Mouse (Mus musculus) urinary bladder, postnatal 25 days (tissue): ENCODE data around the gene Synm.

Experiments used
- DNase-seq: peaks from one replicate; pipeline ENCODE4 v3.0.0; 2022; ENCODE audit warnings: low spot score

The Synm gene

DNA sequence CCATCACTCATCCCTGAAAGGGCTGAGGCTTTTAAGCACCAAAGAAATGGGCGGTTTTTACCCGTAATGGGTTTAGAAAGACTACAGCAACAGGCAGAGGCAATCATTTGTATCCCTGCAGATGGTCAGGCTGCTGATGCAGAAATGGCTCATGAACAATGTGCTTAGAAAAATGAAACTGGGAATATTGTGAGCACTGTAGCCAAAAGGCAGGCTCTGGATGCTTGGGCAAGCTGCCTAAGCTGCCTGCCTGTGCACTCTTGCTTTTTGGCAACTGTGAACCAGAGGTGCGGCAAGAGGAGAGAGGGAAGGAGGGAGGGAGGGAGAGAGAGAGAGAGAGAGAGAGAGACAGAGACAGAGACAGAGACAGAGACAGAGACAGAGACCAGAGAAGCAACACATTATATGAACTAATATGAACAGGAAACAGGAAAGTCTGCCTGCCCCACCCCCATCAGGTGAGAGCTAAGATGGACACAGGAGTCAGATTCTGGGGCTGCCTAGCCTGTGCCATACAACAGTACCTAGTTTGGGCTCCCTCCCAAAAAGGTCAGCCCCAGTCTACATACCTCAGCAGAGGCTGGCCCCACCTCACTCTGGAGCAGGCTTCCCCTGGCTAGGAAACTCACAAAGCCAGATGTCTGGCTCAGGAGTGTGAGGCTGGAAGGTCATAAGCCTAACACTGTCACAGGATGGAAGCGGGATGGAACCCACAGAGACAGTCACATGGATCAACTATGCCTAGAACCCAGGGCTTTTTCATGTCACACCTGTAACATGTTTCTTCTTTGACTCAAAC lies 9.9 kb downstream of the Synm start:
- DNase-seq, result no peak

GRCm38 (mm10) chr7:67747731-67748305 lies 11.7 kb downstream of the Synm start:
- DNase-seq, result no peak

DNA sequence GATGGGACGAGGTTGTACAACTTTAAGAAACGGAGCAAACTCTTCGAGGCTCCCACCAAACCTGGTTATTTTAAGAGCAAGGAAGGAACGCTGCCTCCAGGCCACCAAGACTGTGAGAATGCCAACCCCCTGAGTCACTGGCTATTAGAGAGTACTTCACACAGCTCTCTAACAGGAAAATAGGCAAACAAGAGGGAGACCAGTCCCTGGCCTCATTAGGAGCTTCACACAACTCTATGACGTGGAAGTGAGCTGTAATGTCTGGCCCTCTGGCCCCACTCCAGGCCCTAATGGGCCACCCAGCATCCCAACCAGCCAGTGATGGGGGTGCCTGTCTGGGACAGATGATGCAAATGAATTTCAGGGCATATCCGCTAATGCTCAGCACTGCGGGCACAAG lies 17.8 kb downstream of the Synm start:
- DNase-seq, result peak; percentile 24

DNA sequence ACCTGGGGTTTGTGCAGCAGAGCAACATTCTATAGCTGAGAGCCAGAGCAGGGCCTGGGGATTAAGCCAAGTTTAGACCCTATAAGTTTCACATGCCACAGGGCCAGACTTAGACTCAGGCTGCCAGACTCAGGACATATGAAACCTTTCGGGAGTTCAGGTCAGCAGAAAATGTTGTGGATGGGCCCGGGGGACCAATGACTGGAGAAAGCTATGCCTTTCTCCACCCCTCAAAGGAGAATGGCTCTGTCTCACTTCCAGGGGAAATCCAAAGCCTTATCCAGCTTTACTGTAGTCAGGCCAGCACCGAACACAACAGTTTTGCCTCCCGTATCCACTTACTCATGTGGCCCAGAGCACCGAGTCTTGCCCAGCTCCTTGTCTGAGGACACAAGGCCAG lies 18.7 kb downstream of the Synm start:
- no peak for DNase-seq

DNA sequence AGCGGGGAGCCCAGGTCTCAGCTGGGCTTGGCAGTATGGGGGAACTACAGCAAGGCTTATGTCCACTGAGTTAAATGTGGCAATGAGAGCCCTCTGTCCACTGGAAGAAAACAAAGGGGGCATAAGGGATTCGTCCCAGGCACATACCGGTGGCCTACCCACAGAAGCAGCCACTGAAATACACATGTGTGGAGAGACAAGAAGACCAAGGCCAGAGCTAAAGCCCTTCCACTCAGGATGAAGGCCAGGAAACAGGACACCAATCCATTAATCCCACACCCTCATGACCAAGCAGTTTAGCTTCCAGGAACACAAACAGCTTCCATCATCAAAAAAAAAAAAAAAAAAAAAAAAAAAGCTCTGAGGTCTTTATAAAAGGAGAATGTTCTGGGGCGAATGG lies 19.2 kb downstream of the Synm start:
- DNase-seq, result no peak

DNA sequence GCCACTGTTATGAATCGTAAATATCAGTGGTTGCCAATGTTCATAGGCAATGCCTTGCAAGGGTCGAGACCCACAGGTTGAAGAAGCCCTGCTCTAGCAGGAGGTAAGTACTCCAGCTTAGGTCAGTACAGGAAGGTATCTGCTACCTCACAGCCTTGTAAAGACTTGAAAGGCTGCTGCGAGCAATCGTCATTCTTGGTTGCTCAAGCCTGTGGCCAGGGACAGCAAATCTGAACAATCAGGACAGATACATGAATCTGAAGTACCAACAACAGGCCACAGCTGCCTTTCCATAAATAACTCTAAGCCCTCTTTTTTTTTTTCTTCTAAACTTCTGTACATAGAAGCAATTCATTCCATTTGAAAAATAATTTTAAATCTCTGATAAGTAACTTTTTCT lies 27.3 kb downstream of the Synm start:
- DNase-seq, result no peak

- DNase-seq, result no peak
Observed at GRCm38 (mm10) chr7:67730431-67731110, 29.0 kb downstream of the Synm start.

- no peak for DNase-seq
Observed at GRCm38 (mm10) chr7:67728809-67729208, 30.7 kb downstream of the Synm start.

- DNase-seq, result no peak
Observed at GRCm38 (mm10) chr7:67728203-67728602, 31.3 kb downstream of the Synm start.

- no peak for DNase-seq
Observed at GRCm38 (mm10) chr7:67725016-67725415, 34.5 kb downstream of the Synm start.

GRCm38 (mm10) chr7:67724536-67724935 lies 35.0 kb downstream of the Synm start:
- no peak for DNase-seq

- DNase-seq, result no peak
Observed at GRCm38 (mm10) chr7:67722163-67722562, 37.4 kb downstream of the Synm start.

DNA sequence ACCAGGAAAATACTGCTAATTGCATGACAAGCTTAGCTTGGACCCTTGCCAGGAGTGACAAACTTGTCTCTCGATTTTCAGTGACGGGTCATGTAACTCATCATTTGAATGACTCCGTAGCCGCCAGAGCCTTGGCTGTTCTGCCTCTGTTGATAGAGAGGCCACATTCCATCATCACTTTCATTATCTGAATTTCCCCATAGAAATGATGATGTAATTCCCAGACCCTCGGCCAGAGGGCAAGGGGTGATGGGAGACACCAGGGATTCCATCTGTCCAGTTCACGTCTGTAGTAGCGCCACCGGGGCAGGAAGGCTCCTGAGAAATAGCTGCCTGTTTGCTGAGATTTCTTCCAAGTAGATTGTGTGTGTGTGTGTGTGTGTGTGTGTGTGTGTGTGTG lies 40.7 kb downstream of the Synm start:
- DNase-seq, result no peak

GRCm38 (mm10) chr7:67717520-67717919 lies 42.0 kb downstream of the Synm start:
- no peak for DNase-seq

- no peak for DNase-seq
Observed at GRCm38 (mm10) chr7:67716925-67717324, 42.6 kb downstream of the Synm start.

DNA sequence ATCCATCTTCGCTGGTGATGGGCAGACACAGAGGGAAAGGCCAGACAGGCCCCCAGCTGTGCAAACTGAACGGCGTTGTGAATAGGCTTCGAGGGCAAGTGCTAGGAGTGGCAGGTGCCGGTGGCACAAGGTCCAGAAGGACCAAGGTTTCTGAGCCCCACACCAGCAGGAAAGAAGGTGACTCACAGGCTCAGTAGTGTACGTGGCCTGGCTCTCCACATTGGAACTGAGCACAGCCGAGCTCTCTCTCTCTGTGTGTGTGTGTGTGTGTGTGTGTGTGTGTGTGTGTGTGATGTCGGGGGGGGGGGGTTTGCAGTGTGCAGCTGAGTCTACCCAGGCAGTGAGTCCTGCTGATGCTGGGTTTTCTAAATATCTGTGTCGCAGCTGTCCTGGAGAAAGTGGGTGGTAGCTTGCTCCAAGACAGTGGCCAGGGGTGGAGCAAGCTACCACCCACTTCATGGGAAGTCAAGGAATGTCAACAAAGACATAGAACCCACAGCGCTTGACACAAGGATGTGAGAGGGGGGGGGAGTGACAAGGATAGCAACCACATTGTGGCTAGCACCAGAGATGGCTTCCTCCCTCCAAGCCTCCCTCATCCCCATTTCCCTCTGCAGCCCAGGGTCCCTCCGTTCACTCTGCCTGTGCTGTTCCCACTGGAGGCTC lies 43.2 kb downstream of the Synm start:
- no peak for DNase-seq

GRCm38 (mm10) chr7:67715176-67715575 lies 44.4 kb downstream of the Synm start:
- DNase-seq, result no peak

- DNase-seq, result no peak
Observed at GRCm38 (mm10) chr7:67713820-67714510, 45.6 kb downstream of the Synm start.

DNA sequence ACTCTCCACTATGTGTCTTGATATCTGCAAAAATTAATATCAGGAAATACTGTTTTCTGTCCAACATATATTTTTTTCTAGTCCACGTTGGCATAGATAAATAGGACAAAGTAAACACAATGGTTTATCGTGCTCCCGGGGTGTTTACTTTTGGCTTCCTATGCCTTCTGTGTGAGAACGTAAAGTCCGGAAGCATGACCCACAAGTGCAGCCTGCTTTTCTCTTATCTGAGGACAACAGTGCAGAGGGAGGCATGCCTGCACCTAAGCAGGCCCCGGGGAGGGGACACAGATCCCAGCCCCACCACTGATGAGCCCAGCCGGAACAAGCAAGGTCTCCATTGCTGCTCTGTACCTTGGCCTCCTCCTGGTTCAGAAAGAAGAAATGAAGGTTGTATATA lies 49.3 kb downstream of the Synm start:
- DNase-seq, result no peak

DNA sequence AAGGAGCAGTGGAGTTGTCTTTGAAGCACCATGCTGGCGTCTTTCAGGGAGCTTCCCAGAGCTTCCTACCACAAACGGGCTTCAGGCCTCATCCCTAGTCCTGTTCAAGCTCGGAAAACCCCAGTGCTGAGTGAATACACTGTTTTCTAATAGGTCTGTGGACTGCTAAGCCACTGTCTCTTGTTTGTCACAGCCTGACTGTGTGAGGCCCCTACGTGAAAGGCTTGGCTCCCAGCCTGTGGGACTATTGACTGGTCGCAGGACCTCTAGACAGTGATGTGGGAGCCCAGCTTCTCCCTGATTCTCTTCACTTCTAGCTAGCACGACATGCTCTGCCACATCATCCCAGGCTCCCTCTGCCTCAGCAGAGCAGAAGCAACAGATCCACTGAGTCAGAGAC lies 51.4 kb downstream of the Synm start:
- no peak for DNase-seq

DNA sequence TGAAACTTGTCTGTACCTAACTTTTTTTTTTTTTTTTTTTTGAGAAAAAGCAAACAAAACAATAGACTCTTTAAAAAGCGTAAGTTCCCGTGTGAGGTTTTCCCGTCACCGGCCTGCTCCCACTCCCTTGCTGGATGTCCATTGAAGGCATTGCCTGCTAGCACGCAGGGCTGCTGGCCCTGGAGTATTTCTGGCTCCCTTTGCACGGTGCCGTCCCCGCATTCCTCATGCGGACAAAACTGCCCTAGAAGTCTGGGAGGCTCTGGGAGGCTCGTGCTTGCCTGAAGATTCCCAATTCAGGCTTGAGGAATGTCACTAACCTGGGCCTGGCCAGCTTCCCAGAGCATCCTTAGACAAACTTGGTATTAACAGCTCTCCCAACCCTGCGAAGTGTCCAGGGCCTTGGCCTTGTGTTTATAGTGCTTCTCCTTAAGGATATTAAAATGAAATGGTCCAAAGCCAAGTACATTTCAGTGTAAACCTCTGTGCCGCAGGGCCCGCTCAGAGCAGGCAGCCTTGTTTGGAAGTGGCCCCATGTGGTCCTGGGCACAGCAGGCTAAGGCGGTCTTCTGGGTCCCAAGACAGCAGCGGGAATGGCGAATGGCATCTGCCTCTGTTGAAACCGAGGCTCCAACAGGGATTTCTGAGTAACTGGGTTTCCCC lies 58.2 kb downstream of the Synm start:
- no peak for DNase-seq

DNA sequence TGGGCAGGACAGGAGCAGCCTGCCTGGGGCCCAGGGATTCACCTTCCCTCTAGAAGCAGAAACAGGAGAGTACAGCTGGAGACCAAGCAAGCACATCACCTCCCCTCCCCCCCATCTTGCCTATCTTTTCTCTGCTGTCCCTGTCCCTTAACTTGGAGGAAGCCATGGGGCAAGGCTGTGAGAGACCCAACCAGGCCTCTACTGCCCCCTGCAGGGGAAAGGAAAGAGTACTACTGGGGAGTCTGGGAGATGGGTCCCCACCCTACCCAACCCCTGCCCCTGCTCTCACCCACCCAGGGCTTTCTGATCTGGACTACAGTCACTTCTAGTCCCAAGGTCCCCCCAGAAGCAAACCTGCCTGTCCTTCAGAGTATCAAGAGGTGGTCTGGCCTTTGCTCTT lies 58.7 kb downstream of the Synm start:
- peak; percentile 35 for DNase-seq
